Mouse (Mus musculus) liver, embryonic 11.5 days (tissue): ENCODE data around the gene Smpdl3b. TPM values are rescaled to one million over a fixed set of nuclear protein-coding genes. Genes with fewer than 3 reads are reported as not detected.
"Not testable (repeated sequence)": the region's sequence is repeated elsewhere in the genome, so short reads cannot be mapped to it uniquely, and the experiment has no call there.

ENCODE experiments used
- ATAC-seq: fragments of 200-750 bp; cut with Nextera tagmentation; replicated peaks from 2 replicates; pipeline ENCODE4 v1.8.0; 2017; ENCODE audit warnings: moderate number of reproducible peaks, mild to moderate bottlenecking, moderate TSS enrichment, moderate library complexity; ENCODE audit not compliant: low FRiP score
- DNase-seq: peaks from one replicate; pipeline ENCODE4 v3.0.0-alpha.2; 2017; ENCODE audit warnings: low spot score
- H3K27ac ChIP-seq: fragments of 300-500 bp; sonication (generic); 2 replicates; pipeline ENCODE4 v1.5.1; 2014; ENCODE audit warnings: mild to moderate bottlenecking, low read depth, low read length, control low read depth
- H3K27me3 ChIP-seq: fragments of 300-500 bp; sonication (generic); replicated peaks from 2 replicates; pipeline ENCODE4 v1.6.1; 2014; ENCODE audit warnings: low read length, mixed read lengths; ENCODE audit not compliant: control insufficient read depth, insufficient read depth
- H3K36me3 ChIP-seq: fragments of 300-500 bp; sonication (generic); 2 replicates; pipeline ENCODE4 v1.6.1; 2014; ENCODE audit warnings: mild to moderate bottlenecking, low read length, moderate library complexity, mixed read lengths; ENCODE audit not compliant: control insufficient read depth, insufficient read depth
- H3K4me1 ChIP-seq: fragments of 300-500 bp; sonication (generic); replicated peaks from 2 replicates; pipeline ENCODE4 v1.6.1; 2014; ENCODE audit warnings: low read length, mixed read lengths; ENCODE audit not compliant: control insufficient read depth, insufficient read depth
- H3K4me2 ChIP-seq: fragments of 300-500 bp; sonication (generic); 2 replicates; pipeline ENCODE4 v1.6.1; 2014; ENCODE audit warnings: mild to moderate bottlenecking, control low read depth, moderate library complexity
- H3K4me3 ChIP-seq: fragments of 300-500 bp; sonication (generic); 2 replicates; pipeline ENCODE4 v1.5.1; 2014; ENCODE audit warnings: low read depth, low read length, control low read depth
- H3K9ac ChIP-seq: fragments of 300-500 bp; sonication (generic); 2 replicates; pipeline ENCODE4 v1.6.1; 2014; ENCODE audit warnings: low read depth, low read length, control low read depth
- H3K9me3 ChIP-seq: fragments of 300-500 bp; sonication (generic); 2 replicates; pipeline ENCODE4 v1.6.1; 2016; ENCODE audit warnings: low read length, inconsistent platforms, mixed read lengths; ENCODE audit not compliant: control insufficient read depth
- WGBS: fragments of 180-500 bp; shearing (Covaris S2); extraction: QIAGEN DNeasy Blood & Tissue Kit; methylation state at CpG from one replicate; pipeline ENCODE4 v1.1.7; 2014; 5-methylcytosine and 5-hydroxymethylcytosine counted together
- polyA plus RNA-seq: library from polyadenylated mRNA; unstranded; fragments of >200 nt; fragmentation: Nextera tagmentation; extraction: Ambion mirVana; gene quantifications from 2 replicates; pipeline ENCODE4 v1.2.1, GENCODE M21; 2014

Smpdl3b gene
- polyA plus RNA-seq, 1 experiment from 2014 or later = 2.9 TPM

DNA sequence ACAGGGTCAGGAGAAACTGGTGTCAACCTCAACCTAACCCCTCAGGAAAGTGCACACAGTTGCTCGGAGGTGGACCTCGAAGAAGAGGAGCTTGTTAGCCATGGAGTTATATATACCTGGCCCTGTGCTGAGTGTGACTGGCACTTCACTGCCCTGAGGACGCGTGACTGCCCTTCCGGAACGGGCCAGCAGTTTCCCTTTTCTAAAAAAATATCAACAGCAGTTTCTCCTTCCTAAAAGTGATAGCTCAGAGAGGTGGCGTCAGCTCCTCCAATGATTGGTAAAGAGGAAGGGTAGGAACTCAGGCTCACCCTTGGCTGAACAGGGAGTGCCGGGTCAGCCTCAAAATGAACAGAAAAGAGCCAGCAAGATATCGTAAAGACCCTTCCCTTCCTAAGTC lies 37.0 kb upstream of the Smpdl3b start:
- no peak for ATAC-seq
- Histone ChIP-seq H3K4me1 (peaks cover 10% of the 10 kb centered on the region), H3K27ac (no peak overlapping the region), H3K36me3 (no peaks in the 10 kb centered on the region), H3K9ac (no peak overlapping the region), H3K9me3 (no peaks in the 10 kb centered on the region), H3K27me3 (peaks cover 11% of the 10 kb centered on the region), H3K4me2 (peak overlapping the region; percentile 18; the same call in 1 of the 2 replicates), H3K4me3 (no peak overlapping the region)
- WGBS = 42% methylated on average over 9 of the region's 9 CpGs
- no peak for DNase-seq

GRCm38 (mm10) chr4:132793322-132794004 lies 36.4 kb upstream of the Smpdl3b start:
- peaks cover 11% of the 10 kb centered on the region for H3K27me3 ChIP-seq
- H3K4me3 ChIP-seq, H3K36me3 ChIP-seq, H3K9me3 ChIP-seq, DNase-seq, H3K4me2 ChIP-seq, H3K27ac ChIP-seq, ATAC-seq, H3K9ac ChIP-seq, H3K4me1 ChIP-seq: not testable (repeated sequence)
- WGBS = 89% methylated on average over 8 of the region's 9 CpGs

- DNase-seq = no peak
- Histone ChIP-seq H3K9me3 (no peaks in the 10 kb centered on the region), H3K27me3 (no peaks in the 10 kb centered on the region; the same call in none of the 2 replicates), H3K27ac (no peak overlapping the region), H3K9ac (no peak overlapping the region), H3K4me2 (no peak overlapping the region), H3K4me3 (no peak overlapping the region), H3K4me1 (no peaks in the 10 kb centered on the region), H3K36me3 (no peaks in the 10 kb centered on the region)
- WGBS = 77% methylated on average over 8 of the region's 8 CpGs
- no peak for ATAC-seq
These were observed 32.7 kb upstream of the Smpdl3b start for GRCm38 (mm10) chr4:132789731-132790130.

DNA sequence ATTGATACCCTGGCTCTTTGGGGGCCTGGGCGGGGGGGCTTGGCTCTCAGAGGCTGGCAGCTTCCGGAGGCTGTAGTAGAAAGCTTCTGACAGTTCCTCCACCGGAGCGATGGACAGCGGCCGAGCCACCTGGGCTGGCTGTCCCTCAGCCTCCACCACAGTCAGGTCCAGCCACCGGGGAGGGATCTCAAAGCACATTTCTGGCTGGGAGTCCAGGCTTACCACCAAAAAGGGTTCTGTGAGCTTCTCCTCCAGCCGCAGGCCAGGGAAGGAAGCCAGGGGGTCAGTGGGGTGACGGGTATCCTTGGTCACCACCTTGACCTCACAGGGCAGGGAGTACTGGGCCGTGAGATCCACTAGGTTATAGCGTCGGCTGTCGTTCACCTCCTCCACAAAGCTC lies 28.2 kb upstream of the Smpdl3b start:
- no peak overlapping the region for H3K27ac ChIP-seq
- H3K9ac ChIP-seq = no peak overlapping the region
- DNase-seq (no peak), ATAC-seq (no peak)
- H3K4me3 ChIP-seq = no peak overlapping the region
- no peaks in the 10 kb centered on the region for H3K9me3 ChIP-seq
- H3K4me2 ChIP-seq = no peak overlapping the region
- H3K4me1 ChIP-seq = peaks cover 4% of the 10 kb centered on the region; the same call in 1 of the 2 replicates
- no peaks in the 10 kb centered on the region for H3K36me3 ChIP-seq
- no peaks in the 10 kb centered on the region for H3K27me3 ChIP-seq
- WGBS = 88% methylated on average over 13 of the region's 13 CpGs

DNA sequence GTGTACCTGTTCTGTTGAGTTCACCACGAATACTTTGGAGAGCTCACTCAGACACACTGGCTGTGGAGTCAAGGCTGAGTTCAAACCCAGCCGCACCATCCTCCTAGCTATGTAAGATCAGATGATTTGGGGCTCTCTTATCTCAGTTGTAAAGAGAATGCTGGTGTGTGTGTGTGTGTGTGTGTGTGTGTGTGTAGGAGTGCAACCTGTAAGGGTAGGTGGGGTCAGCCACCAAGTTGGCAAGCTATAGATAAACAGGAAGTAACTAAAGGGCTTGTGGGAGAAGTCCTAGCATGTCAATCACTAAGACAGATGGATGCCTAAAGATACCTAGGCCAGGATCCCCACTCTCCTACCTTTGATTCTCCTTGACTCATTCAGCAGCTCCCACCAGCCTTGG lies 26.7 kb upstream of the Smpdl3b start:
- Histone ChIP-seq H3K27me3 (no peaks in the 10 kb centered on the region), H3K36me3 (peaks cover 8% of the 10 kb centered on the region), H3K9ac (no peak overlapping the region), H3K4me1 (peaks cover 4% of the 10 kb centered on the region; the same call in 1 of the 2 replicates), H3K27ac (no peak overlapping the region), H3K4me3 (no peak overlapping the region), H3K9me3 (no peaks in the 10 kb centered on the region), H3K4me2 (no peak overlapping the region)
- DNase-seq (no peak), ATAC-seq (no peak)
- WGBS = 79% methylated on average over 2 of the region's 2 CpGs

DNA sequence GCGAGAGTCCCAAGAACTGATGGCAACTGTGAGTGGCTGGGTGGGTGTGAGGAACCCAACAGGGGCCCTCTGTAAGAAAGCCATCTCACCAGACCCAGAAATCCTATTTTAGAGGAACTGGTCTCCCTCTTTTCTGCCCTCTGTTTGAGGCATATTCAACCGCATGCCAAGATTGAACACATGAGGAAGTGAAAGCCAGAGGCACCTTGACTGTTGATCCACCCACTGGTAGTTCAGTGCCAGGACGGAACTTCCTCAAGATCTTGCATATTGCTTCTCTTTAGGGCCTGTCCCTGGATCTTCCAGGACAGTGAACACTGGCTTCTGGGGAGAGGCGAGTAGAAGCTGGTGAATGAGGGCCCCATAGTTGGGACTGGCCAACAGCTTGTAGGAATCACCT lies 23.2 kb upstream of the Smpdl3b start:
- WGBS = 82% methylated on average over 4 of the region's 4 CpGs

GRCm38 (mm10) chr4:132778562-132779201 lies 21.6 kb upstream of the Smpdl3b start:
- no peak overlapping the region for H3K9ac ChIP-seq
- H3K27ac ChIP-seq = no peak overlapping the region
- H3K36me3 ChIP-seq = peaks cover 56% of the 10 kb centered on the region
- no peaks in the 10 kb centered on the region for H3K4me1 ChIP-seq
- ATAC-seq (no peak), DNase-seq (no peak)
- H3K9me3 ChIP-seq = no peaks in the 10 kb centered on the region
- no peak overlapping the region for H3K4me2 ChIP-seq
- H3K27me3 ChIP-seq = no peaks in the 10 kb centered on the region
- 91% methylated on average over 6 of the region's 6 CpGs for WGBS
- H3K4me3 ChIP-seq = no peak overlapping the region

More for the DNA sequence above, 23.2 kb upstream of the Smpdl3b start:
- no peak overlapping the region for H3K4me3 ChIP-seq
- DNase-seq = no peak
- H3K27me3 ChIP-seq = no peaks in the 10 kb centered on the region
- H3K27ac ChIP-seq = no peak overlapping the region
- H3K4me1 ChIP-seq = peaks cover 4% of the 10 kb centered on the region; the same call in 1 of the 2 replicates
- no peak overlapping the region for H3K4me2 ChIP-seq
- no peak overlapping the region for H3K9ac ChIP-seq
- no peaks in the 10 kb centered on the region for H3K9me3 ChIP-seq
- no peak for ATAC-seq
- peaks cover 42% of the 10 kb centered on the region for H3K36me3 ChIP-seq

DNA sequence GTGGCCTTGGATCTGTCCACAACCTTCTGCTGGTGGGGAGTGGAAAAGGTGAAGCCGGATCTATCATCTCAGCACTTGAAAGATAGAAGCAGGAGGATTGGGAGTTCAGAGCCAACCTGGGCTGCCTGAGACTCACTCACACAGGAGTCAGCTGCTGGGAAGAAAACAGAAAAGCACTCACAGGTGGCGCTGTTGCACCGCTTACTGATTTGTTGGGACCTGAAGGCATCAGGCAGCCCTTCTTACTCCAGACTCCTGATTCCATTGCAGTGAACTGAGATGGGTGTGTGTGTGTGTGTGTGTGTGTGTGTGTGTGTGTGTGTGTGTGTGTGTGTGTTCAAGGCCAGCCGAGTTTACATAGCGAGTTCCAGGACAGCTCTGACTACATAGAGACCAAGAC lies 19.7 kb upstream of the Smpdl3b start:
- Histone ChIP-seq H3K4me3 (no peak overlapping the region), H3K36me3 (peaks cover 71% of the 10 kb centered on the region), H3K27me3 (no peaks in the 10 kb centered on the region), H3K4me2 (no peak overlapping the region), H3K27ac (no peak overlapping the region), H3K9ac (no peak overlapping the region), H3K9me3 (no peaks in the 10 kb centered on the region), H3K4me1 (no peaks in the 10 kb centered on the region)
- ATAC-seq (no peak), DNase-seq (no peak)
- WGBS = 84% methylated on average over 5 of the region's 5 CpGs

DNA sequence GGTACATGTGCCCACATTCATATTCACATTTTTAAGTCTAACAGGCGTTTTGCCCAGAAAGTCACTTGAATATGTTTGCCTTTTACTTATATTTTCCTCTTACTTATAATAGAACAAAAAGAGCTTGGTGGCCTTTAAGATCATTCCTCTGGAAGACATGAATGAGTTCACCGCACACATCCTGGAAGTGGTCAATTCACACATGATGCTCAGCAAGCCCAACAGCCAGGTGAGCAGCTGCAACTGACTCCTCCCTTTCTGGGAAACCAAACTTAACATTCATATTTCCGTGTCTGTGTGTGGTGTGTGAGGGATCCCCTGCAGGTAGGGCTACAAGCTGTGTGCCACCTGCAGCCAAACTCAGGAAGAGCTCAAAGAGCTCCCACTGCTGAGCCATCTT lies 17.9 kb upstream of the Smpdl3b start:
- H3K4me1 ChIP-seq = no peaks in the 10 kb centered on the region
- no peak overlapping the region for H3K9ac ChIP-seq
- H3K36me3 ChIP-seq = peaks cover 86% of the 10 kb centered on the region
- H3K4me3 ChIP-seq = no peak overlapping the region
- H3K27ac ChIP-seq = no peak overlapping the region
- no peaks in the 10 kb centered on the region for H3K27me3 ChIP-seq
- WGBS = 86% methylated on average over 3 of the region's 3 CpGs
- DNase-seq (no peak), ATAC-seq (no peak)
- H3K4me2 ChIP-seq = no peak overlapping the region
- H3K9me3 ChIP-seq = no peaks in the 10 kb centered on the region
